Mouse (Mus musculus): ENCODE data around the gene Prkg1.

- TF ChIP-seq POLR2A (IDR thresholded peaks at IDR 0.05; ENCODE audit: extremely low read depth, insufficient read depth, low read length) (no peak), CTCF (IDR thresholded peaks at IDR 0.05; ENCODE audit: extremely low read depth, insufficient read depth, low read length) (no peak)
Observed at GRCm38 (mm10) chr19:30516771-30517170, 1248.1 kb downstream of the Prkg1 start.
